Mouse (Mus musculus): Measurements from ENCODE around the gene Bnc1.

DNA sequence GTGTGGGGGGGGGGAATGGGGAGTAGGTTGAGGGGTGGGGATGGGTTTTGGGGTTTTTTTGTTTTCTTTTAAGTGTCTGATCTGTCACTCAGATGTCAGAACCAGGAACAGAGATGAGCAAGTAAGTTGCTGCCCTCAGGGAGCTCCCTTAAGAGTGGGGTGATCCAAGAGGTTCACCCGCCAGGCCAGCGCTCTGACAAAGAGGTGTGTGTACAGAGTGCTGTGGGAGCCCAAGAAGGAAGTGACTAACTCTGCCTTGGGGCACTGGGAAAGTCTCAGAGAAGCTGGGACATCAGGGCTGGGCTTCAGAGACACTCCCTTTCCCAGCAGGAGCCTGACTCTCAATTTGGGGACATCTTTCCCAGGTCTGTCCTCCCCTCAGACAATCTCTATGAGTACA, 25.9 kb upstream of the Bnc1 start:
- TF ChIP-seq CTCF (IDR thresholded peaks at IDR 0.05; ENCODE audit: borderline replicate concordance, insufficient read depth, low read depth, low read length) = no peak
- no peak for TF ChIP-seq POLR2A (IDR thresholded peaks at IDR 0.05; ENCODE audit: borderline replicate concordance, insufficient read depth, low read length)
